Mouse (Mus musculus) mouse trophoblast stem cell (cell line): ENCODE data around the gene Mmd2.

ENCODE experiments used
- in situ Hi-C, 2 experiments: fragments of 300-500 bp; cut with MseI, MboI; formaldehyde crosslinking; loops; 2 replicates in 1 of 2; 3 replicates in 1 of 2; pipeline ENCODE4 v1.15.1; 2025

Mmd2 gene

DNA sequence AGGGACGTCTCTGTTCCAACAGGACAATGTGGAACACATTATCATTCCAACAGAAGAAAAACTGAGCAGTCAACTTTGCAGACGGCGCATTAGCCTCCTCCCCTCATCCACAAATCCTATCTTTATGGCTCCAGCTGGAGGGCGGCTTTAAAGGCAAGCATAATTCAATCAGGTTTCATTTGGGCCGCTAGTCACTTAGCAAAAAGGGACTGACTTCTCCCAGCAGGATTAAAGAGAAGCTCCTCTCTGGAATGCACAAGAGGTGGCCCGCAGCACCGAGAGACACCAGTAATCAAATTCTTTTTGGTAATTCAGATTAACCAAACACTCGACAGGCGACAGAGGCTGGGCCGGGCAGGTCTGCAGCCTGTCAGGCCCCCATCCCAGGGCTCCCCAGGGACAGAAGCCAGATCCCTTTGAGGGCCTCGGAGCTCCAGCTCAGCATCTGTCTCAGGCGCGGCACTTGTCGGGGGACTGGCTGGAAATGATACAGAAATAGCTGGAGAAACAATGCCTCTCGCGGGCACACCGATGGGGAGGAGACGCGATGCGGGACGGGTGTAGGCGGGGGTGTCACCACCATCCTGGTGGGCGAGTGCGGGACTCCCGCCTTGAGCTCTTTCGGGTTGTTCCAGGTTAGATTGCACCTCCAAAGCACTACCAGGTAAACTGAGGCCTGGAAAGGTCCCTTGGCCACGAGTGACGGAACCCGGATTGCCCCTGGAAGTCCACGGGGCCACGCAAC, 58.5 kb downstream of the Mmd2 start:
- in situ Hi-C loops: loop anchor here (10.0 kb wide), 2 partner anchors 45 to 165 kb away; no protein-coding TSS in a partner anchor

- in situ Hi-C loops: no loop called here
These were observed 59.2 kb downstream of the Mmd2 start for GRCm38 (mm10) chr5:142549441-142549840.

- in situ Hi-C loops: no loop called here
These were observed 61.5 kb downstream of the Mmd2 start for GRCm38 (mm10) chr5:142547066-142547465.

- in situ Hi-C loops: no loop called here
These were observed 62.3 kb downstream of the Mmd2 start for GRCm38 (mm10) chr5:142546344-142546743.

DNA sequence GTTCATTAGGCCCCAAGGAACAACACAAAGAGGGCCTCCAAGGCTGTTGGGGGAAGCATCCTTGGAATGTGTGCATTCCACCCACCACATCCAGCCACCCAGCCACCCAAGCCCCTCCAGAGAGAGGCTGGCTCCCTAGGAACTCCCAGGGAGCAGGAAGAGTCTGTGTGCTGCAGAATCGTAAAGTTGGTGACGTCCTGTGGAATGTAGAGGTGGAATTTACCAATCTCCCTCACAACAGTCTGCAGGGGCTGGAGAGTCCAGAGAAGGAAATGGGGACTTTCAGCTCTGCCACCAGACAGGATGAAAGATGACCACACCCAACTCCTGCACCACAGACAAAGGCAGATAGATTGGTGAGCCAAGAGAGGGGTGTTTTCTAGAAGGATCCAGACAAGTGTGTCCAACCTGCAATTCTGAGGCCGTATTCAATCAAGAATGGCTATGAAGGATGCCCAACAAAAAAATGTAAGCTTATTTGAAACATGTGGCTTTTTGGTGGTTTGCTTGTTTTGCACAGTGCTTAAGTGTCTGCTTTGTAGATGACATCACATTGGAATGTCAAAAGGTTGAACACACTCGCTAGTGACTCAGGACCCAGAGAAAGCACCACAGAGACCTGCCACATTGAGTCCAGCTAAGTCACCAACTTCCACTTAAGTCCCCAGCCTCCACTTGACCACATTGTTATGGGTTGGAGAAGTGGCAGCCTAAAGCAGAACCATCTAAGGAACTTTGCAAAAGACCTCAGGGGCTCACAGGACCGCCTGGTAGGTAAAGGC, 63.4 kb downstream of the Mmd2 start:
- in situ Hi-C loops: no loop called here

- in situ Hi-C loops: no loop called here
These were observed 71.3 kb downstream of the Mmd2 start for GRCm38 (mm10) chr5:142537286-142537685.

GRCm38 (mm10) chr5:142535388-142535787, 73.2 kb downstream of the Mmd2 start:
- in situ Hi-C loops: no loop called here

- in situ Hi-C loops: no loop called here
These were observed 78.7 kb downstream of the Mmd2 start, which contains the start of gene Papolb for GRCm38 (mm10) chr5:142529915-142530314. Gene Papolb, minus strand, starts transcription at chr5:142530076.

DNA sequence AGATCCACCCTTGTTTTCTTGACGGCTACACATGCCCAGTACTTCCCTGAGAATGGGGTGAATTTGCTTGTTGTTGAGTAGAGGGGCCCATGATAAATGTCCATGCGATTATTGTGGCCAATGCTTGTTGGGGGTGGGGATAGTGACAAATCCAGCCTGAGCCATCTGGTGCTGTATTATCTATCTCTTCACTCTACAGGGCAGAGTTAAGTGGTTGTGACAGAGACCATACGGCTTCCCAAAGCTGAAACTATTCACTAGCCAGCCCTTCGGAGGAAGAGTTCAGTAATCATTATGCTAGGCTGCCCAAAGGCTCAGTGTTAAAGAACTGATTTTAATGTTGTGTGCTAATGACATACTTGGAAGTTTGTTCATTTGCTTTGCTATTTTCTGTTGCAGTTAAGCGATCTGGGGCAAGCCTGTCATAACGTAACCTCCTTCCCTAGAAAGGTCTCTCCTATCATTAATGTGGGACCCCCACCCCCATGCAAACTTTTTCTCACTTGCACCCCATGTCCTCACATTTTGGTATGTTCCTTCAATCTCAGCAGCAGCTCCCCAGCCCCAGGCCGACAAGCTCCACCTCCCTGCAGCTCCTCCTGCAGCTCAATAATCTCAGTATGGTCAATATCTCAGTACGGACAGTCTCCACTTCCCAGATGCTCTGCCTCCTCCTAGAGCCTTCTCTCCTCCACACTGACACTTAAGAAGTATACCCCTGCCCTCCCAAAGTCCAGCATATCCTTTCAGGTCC, 83.7 kb downstream of the Mmd2 start:
- in situ Hi-C loops: no loop called here

DNA sequence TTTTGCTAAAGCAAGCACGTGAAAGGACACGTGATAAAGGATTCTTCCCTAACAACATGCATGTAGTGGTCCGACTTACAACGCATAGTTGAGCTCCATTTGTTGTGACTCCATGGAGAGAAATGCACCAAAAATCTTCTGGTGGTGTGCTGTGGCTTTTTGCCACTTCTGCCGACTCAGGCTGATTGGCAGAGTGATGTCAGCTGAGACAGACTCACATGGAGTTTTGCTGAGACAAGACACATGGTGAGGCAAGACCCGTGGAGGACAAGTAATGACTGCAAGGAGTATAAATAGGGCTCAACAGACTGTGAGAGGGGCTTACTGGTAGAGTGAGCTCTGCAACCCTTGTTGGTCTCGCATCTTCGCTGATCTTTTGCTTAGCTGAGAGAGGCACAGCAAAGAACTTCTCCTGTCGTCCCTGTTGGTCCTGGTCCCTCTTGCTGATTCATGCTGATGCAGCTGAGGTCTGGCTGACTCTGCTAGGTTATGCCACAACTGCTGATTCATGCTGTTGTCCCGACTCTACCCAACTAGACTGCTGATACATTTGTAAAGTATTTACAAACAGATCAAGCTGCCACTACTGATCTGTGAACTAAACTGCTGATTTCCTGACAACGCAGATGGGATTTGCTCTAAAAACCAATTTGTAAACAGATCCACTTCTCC, 87.3 kb downstream of the Mmd2 start:
- in situ Hi-C loops: no loop called here

- in situ Hi-C loops: no loop called here
These were observed 88.2 kb downstream of the Mmd2 start for GRCm38 (mm10) chr5:142520360-142520759.

DNA sequence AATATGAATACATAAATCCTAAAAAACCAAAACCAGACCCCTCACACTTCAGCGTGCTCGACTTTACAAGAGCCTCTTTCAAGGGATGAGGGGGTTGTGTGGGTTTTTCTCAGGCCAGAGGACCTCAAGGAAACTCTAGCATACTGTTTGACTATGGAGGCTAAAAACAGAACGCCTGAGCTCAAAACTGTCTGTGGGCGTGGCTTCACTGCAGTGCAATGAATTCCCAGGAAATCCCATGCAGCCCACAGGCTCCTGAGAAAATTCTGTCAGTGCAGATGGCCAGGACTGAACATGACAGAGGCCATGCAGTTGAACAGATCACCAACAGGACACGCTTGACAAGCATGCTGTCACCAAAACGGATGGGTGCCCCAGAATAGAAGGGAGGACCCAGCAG, 89.6 kb downstream of the Mmd2 start:
- in situ Hi-C loops: no loop called here
